Mouse (Mus musculus): ENCODE results near the gene Mif4gd. TPM values are rescaled to one million over a fixed set of nuclear protein-coding genes. Genes with fewer than 3 reads are reported as not detected.
"Not testable (repeated sequence)": the region's sequence is repeated elsewhere in the genome, so short reads cannot be mapped to it uniquely, and the experiment has no call there.

The Mif4gd gene
- polyA plus RNA-seq, 1 experiment from 2014 or later: 39.9 TPM

- DNase-seq: no peak
- 86% methylated on average over 10 of the region's 10 CpGs for WGBS (ENCODE audit: insufficient replicate concordance)
- Histone ChIP-seq H3K4me3 (ENCODE audit: low read depth, low read length) (no peak overlapping the region), H3K27me3 (ENCODE audit: insufficient read depth, low read length) (no peaks in the 10 kb centered on the region), H3K4me2 (ENCODE audit: low read depth, low read length) (no peak overlapping the region), H3K9me3 (ENCODE audit: low read length) (no peaks in the 10 kb centered on the region), H3K27ac (ENCODE audit: low read depth) (no peak overlapping the region), H3K4me1 (ENCODE audit: insufficient read depth) (no peaks in the 10 kb centered on the region), H3K36me3 (replicated peaks; ENCODE audit: insufficient read depth, low read length) (peaks cover 53% of the 10 kb centered on the region), H3K9ac (replicated peaks) (no peak overlapping the region)
- TF ChIP-seq CTCF (IDR thresholded peaks at IDR 0.05; ENCODE audit: low read depth): no peak
- no peak for TF ChIP-seq EP300 (IDR thresholded peaks at IDR 0.05; ENCODE audit: low read depth)
- no peak for ATAC-seq
Observed at GRCm38 (mm10) chr11:115649706-115650105, 36.9 kb upstream of the Mif4gd start.

DNA sequence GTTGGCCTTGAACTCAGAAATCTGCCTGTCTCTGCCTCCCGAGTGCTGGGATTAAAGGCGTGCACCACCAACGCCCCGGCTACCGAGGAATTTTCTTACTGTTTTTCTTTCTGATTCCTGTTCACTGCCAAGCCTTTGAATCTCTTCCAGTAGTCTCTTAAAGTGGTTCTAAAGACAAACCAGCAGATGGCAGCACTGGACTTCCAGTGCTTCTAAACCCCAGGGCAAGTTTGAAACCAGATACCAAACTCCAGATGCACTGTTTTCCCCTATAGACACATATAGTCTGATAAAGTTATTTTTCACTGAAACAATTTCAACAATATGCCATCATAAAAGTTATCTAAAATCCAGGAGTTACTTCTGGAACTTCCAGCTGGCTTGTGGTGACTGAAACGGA lies 34.7 kb upstream of the Mif4gd start:
- no peaks in the 10 kb centered on the region for H3K4me1 ChIP-seq (ENCODE audit: insufficient read depth)
- DNase-seq (peak; percentile 57), ATAC-seq (no peak)
- no peaks in the 10 kb centered on the region for H3K27me3 ChIP-seq (ENCODE audit: insufficient read depth, low read length)
- H3K9me3 ChIP-seq (ENCODE audit: low read length): no peaks in the 10 kb centered on the region
- no peak overlapping the region for H3K4me2 ChIP-seq (ENCODE audit: low read depth, low read length)
- H3K4me3 ChIP-seq (ENCODE audit: low read depth, low read length): no peak overlapping the region
- H3K27ac ChIP-seq (ENCODE audit: low read depth): no peak overlapping the region
- H3K36me3 ChIP-seq (replicated peaks; ENCODE audit: insufficient read depth, low read length): peaks cover 52% of the 10 kb centered on the region
- TF ChIP-seq CTCF (IDR thresholded peaks at IDR 0.05; ENCODE audit: low read depth): peak; percentile 80
- no peak for TF ChIP-seq EP300 (IDR thresholded peaks at IDR 0.05; ENCODE audit: low read depth)
- no peak overlapping the region for H3K9ac ChIP-seq (replicated peaks)
- WGBS (ENCODE audit: insufficient replicate concordance): 59% methylated on average over 6 of the region's 6 CpGs

GRCm38 (mm10) chr11:115646439-115646838 lies 33.7 kb upstream of the Mif4gd start:
- Histone ChIP-seq H3K4me1 (ENCODE audit: insufficient read depth) (peaks cover 3% of the 10 kb centered on the region; the same call in 1 of the 2 replicates), H3K4me3 (ENCODE audit: low read depth, low read length) (no peak overlapping the region), H3K27ac (ENCODE audit: low read depth) (no peak overlapping the region), H3K27me3 (ENCODE audit: insufficient read depth, low read length) (no peaks in the 10 kb centered on the region), H3K36me3 (replicated peaks; ENCODE audit: insufficient read depth, low read length) (peaks cover 48% of the 10 kb centered on the region), H3K9me3 (ENCODE audit: low read length) (no peaks in the 10 kb centered on the region), H3K4me2 (ENCODE audit: low read depth, low read length) (no peak overlapping the region), H3K9ac (replicated peaks) (no peak overlapping the region)
- no peak for TF ChIP-seq CTCF (IDR thresholded peaks at IDR 0.05; ENCODE audit: low read depth)
- no peak for TF ChIP-seq EP300 (IDR thresholded peaks at IDR 0.05; ENCODE audit: low read depth)
- no peak for ATAC-seq
- no peak for DNase-seq
- 88% methylated on average over 9 of the region's 9 CpGs for WGBS (ENCODE audit: insufficient replicate concordance)

DNA sequence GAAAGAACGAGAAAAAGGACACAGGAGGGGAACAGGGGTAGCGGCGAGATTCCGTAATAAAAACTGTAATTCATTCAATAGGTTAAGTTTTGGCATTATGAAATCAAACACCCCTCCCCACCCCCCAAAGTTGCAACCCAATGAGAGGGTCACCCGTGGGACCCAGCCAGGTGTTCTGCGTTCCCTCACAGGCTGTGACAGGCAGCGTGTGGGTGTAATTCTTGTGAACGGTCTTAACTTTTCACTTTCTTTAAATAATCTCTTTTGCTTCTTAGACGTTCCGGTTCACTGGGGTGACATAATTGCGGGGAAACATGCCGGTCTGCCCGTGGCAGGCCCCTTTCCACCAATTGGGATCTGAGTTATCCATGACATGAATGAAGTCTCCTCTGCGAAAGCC lies 32.7 kb upstream of the Mif4gd start:
- not testable (repeated sequence) for DNase-seq; H3K9me3 ChIP-seq (ENCODE audit: low read length); H3K4me2 ChIP-seq (ENCODE audit: low read depth, low read length); H3K27ac ChIP-seq (ENCODE audit: low read depth); ATAC-seq; H3K4me3 ChIP-seq (ENCODE audit: low read depth, low read length); H3K9ac ChIP-seq (replicated peaks); H3K27me3 ChIP-seq (ENCODE audit: insufficient read depth, low read length)
- peaks cover 48% of the 10 kb centered on the region for H3K36me3 ChIP-seq (replicated peaks; ENCODE audit: insufficient read depth, low read length)
- H3K4me1 ChIP-seq (ENCODE audit: insufficient read depth): peaks cover 11% of the 10 kb centered on the region
- 88% methylated on average over 14 of the region's 14 CpGs for WGBS (ENCODE audit: insufficient replicate concordance)

GRCm38 (mm10) chr11:115644308-115644707 lies 31.5 kb upstream of the Mif4gd start:
- 86% methylated on average over 13 of the region's 13 CpGs for WGBS (ENCODE audit: insufficient replicate concordance)
- H3K27me3 ChIP-seq (ENCODE audit: insufficient read depth, low read length): no peaks in the 10 kb centered on the region
- no peaks in the 10 kb centered on the region for H3K9me3 ChIP-seq (ENCODE audit: low read length)
- H3K9ac ChIP-seq (replicated peaks): no peak overlapping the region
- ATAC-seq (no peak), DNase-seq (no peak)
- H3K4me2 ChIP-seq (ENCODE audit: low read depth, low read length): no peak overlapping the region
- peaks cover 39% of the 10 kb centered on the region for H3K36me3 ChIP-seq (replicated peaks; ENCODE audit: insufficient read depth, low read length)
- H3K4me3 ChIP-seq (ENCODE audit: low read depth, low read length): no peak overlapping the region
- TF ChIP-seq CTCF (IDR thresholded peaks at IDR 0.05; ENCODE audit: low read depth) (no peak), EP300 (IDR thresholded peaks at IDR 0.05; ENCODE audit: low read depth) (no peak)
- no peak overlapping the region for H3K27ac ChIP-seq (ENCODE audit: low read depth)
- peaks cover 13% of the 10 kb centered on the region for H3K4me1 ChIP-seq (ENCODE audit: insufficient read depth)

- peaks cover 18% of the 10 kb centered on the region for H3K4me1 ChIP-seq (ENCODE audit: insufficient read depth)
- no peak overlapping the region for H3K4me3 ChIP-seq (ENCODE audit: low read depth, low read length)
- no peak for TF ChIP-seq EP300 (IDR thresholded peaks at IDR 0.05; ENCODE audit: low read depth)
- WGBS (ENCODE audit: insufficient replicate concordance): 65% methylated on average over 10 of the region's 10 CpGs
- H3K9ac ChIP-seq (replicated peaks): no peak overlapping the region
- no peak for ATAC-seq
- peaks cover 33% of the 10 kb centered on the region for H3K36me3 ChIP-seq (replicated peaks; ENCODE audit: insufficient read depth, low read length)
- DNase-seq: no peak
- no peak overlapping the region for H3K27ac ChIP-seq (ENCODE audit: low read depth)
- no peak overlapping the region for H3K4me2 ChIP-seq (ENCODE audit: low read depth, low read length)
- H3K27me3 ChIP-seq (ENCODE audit: insufficient read depth, low read length): no peaks in the 10 kb centered on the region
- H3K9me3 ChIP-seq (ENCODE audit: low read length): no peaks in the 10 kb centered on the region
Observed at GRCm38 (mm10) chr11:115643265-115643664, 30.5 kb upstream of the Mif4gd start.

GRCm38 (mm10) chr11:115642705-115643104 lies 29.9 kb upstream of the Mif4gd start:
- no peak for TF ChIP-seq CTCF (IDR thresholded peaks at IDR 0.05; ENCODE audit: low read depth)
- no peak for TF ChIP-seq EP300 (IDR thresholded peaks at IDR 0.05; ENCODE audit: low read depth)
- 89% methylated on average over 2 of the region's 2 CpGs for WGBS (ENCODE audit: insufficient replicate concordance)
- H3K9me3 ChIP-seq (ENCODE audit: low read length): no peaks in the 10 kb centered on the region
- H3K36me3 ChIP-seq (replicated peaks; ENCODE audit: insufficient read depth, low read length): peaks cover 28% of the 10 kb centered on the region
- no peaks in the 10 kb centered on the region for H3K27me3 ChIP-seq (ENCODE audit: insufficient read depth, low read length)
- no peak overlapping the region for H3K4me3 ChIP-seq (ENCODE audit: low read depth, low read length)
- ATAC-seq (no peak), DNase-seq (no peak)
- H3K9ac ChIP-seq (replicated peaks): no peak overlapping the region
- H3K27ac ChIP-seq (ENCODE audit: low read depth): no peak overlapping the region
- peaks cover 18% of the 10 kb centered on the region for H3K4me1 ChIP-seq (ENCODE audit: insufficient read depth)
- H3K4me2 ChIP-seq (ENCODE audit: low read depth, low read length): no peak overlapping the region
